Comparison of ENCODE assay signal across 8 mouse cellular contexts in the genomic region with DNA sequence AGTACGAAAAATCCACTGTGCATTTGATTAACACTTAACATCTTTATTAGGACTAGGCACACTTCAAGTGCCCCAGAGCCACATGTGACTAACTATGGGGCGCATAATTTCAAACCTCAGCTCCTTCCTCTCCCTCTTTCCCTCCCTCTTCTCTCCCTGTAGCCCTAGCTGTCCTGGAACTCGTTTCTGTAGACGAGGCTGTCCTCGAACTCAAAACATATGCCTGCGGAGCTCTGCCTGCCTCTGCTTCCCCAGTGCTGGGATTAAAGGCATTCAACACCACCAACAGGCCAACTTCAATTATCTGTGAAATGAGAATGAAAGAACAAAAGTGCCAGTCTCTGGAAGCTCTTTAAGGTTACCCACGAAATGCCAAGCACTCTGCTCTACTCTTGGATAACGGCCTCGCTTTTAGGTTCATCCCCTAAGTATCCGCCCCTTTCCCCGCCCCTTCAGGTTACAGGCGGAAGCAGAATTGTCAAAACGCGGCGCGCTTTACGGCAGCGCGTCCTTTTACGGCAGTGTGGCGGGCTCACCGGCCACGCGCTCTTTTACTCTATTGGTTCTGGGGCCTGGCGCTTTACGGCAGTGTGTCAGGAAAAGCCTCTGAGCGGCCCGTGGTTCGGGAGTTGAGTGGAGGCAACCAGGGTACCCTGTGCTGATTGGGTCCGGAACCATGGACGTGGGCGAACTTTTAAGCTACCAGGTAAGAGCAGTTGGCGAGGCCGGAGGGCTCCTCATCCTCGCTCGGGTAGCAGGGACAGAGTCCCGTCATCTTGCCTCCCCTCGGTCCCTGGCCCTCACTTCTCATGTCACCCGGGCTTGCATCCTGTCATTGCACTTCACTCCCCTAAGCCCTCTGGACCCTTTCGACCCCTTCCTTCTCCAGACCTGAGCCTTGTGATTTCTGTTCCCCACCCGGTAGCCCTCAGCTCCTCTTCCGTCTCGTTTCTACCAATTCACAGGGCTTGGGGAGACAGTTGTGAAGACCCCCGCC. TPM values are rescaled to one million over a fixed set of nuclear protein-coding genes. Genes with fewer than 3 reads are reported as not detected.
DNase-seq lines count a peak whose midpoint lies in the region; ATAC-seq and TF ChIP-seq lines count a peak whose summit lies in the region.

Ctnnbl1 (plus strand) TSS at position 548 of the 997 bp plus-strand sequence.

- no peak for TF ChIP-seq EP300 in heart, adult 2 months (IDR thresholded peaks at IDR 0.05; ENCODE audit: insufficient read depth, low read depth, low read length)

- H3K27me3 ChIP-seq in embryonic facial prominence, embryonic 14.5 days (replicated peaks; ENCODE audit: control insufficient read depth, insufficient read depth, low read length): no peaks in the 10 kb centered on the region
- no peaks in the 10 kb centered on the region for H3K27me3 ChIP-seq in heart, adult 2 months (ENCODE audit: control insufficient read depth, insufficient read depth, low read length)
- H3K27me3 ChIP-seq in limb, embryonic 13.5 days: no peaks in the 10 kb centered on the region
- no peaks in the 10 kb centered on the region for H3K27me3 ChIP-seq in midbrain, embryonic 16.5 days (ENCODE audit: control insufficient read depth, insufficient read depth, low read depth, low read length)

- peak; percentile 19 for TF ChIP-seq CTCF in heart, adult 2 months (IDR thresholded peaks at IDR 0.05)

- DNase-seq in 3T3-L1 (ENCODE audit: low read depth, low spot score): peak; percentile 100
- peak; percentile 97 to 98 for DNase-seq in adrenal gland, postnatal 4 days (ENCODE audit: low spot score in 2 of 2)
- peak; percentile 98 for DNase-seq in embryonic facial prominence, embryonic 14.5 days (ENCODE audit: low spot score)
- DNase-seq in heart, adult 2 months: peak; percentile 99 to 100
- DNase-seq in kidney, adult 8-10 months: peak; percentile 99 to 100
- peak; percentile 96 to 99 for DNase-seq in spleen, postnatal 10 days (ENCODE audit: low spot score in 2 of 2)

- 12% methylated on average over 44 of the region's 44 CpGs for WGBS in embryonic facial prominence, embryonic 14.5 days
- 11% methylated on average over 44 of the region's 44 CpGs for WGBS in heart, adult 2 months
- WGBS in limb, embryonic 13.5 days: 11% methylated on average over 44 of the region's 44 CpGs
- WGBS in midbrain, embryonic 16.5 days: 11% methylated on average over 44 of the region's 44 CpGs

- TF ChIP-seq POLR2A in heart, adult 2 months (IDR thresholded peaks at IDR 0.05; ENCODE audit: insufficient read depth, low read depth, low read length): peak; percentile 79

- H3K9ac ChIP-seq in embryonic facial prominence, embryonic 14.5 days (ENCODE audit: low read depth, low read length): peak within 1 kb of the TSS; percentile 77
- H3K9ac ChIP-seq in heart, adult 2 months (ENCODE audit: low read depth, low read length): peak within 1 kb of the TSS; percentile 84
- peak within 1 kb of the TSS; percentile 86 for H3K9ac ChIP-seq in limb, embryonic 13.5 days
- peak within 1 kb of the TSS; percentile 81 for H3K9ac ChIP-seq in midbrain, embryonic 16.5 days (ENCODE audit: low read depth, low read length)

- peak within 1 kb of the TSS; percentile 65 for H3K4me3 ChIP-seq in embryonic facial prominence, embryonic 14.5 days (ENCODE audit: low read depth, low read length)
- peak within 1 kb of the TSS; percentile 80 for H3K4me3 ChIP-seq in heart, adult 2 months
- peak within 1 kb of the TSS; percentile 84 for H3K4me3 ChIP-seq in limb, embryonic 13.5 days
- peak within 1 kb of the TSS; percentile 88 for H3K4me3 ChIP-seq in midbrain, embryonic 16.5 days (ENCODE audit: low read depth, low read length)

- peaks cover 2% of the 10 kb centered on the region; the same call in 1 of the 2 replicates for H3K79me2 ChIP-seq in heart, adult 2 months (replicated peaks; ENCODE audit: control insufficient read depth, insufficient read depth, low read length)

- no peaks in the 10 kb centered on the region for H3K36me3 ChIP-seq in embryonic facial prominence, embryonic 14.5 days (ENCODE audit: control insufficient read depth, insufficient read depth, low read length)
- peaks cover 2% of the 10 kb centered on the region; the same call in 1 of the 2 replicates for H3K36me3 ChIP-seq in heart, adult 2 months (ENCODE audit: control insufficient read depth, insufficient read depth, low read length)
- H3K36me3 ChIP-seq in limb, embryonic 13.5 days: no peaks in the 10 kb centered on the region
- H3K36me3 ChIP-seq in midbrain, embryonic 16.5 days (ENCODE audit: control insufficient read depth, insufficient read depth, low read length): no peaks in the 10 kb centered on the region

- ATAC-seq in embryonic facial prominence, embryonic 14.5 days (ENCODE audit: low read depth): peak; percentile 95
- ATAC-seq in limb, embryonic 13.5 days (ENCODE audit: low FRiP score, low read depth): peak; percentile 92
- peak; percentile 94 for ATAC-seq in midbrain, embryonic 16.5 days

- no peaks in the 10 kb centered on the region for H3K9me3 ChIP-seq in embryonic facial prominence, embryonic 14.5 days (ENCODE audit: control insufficient read depth, low read length)
- H3K9me3 ChIP-seq in limb, embryonic 13.5 days: no peaks in the 10 kb centered on the region
- H3K9me3 ChIP-seq in midbrain, embryonic 16.5 days (replicated peaks; ENCODE audit: control insufficient read depth, low read length, poor library complexity, severe bottlenecking): no peaks in the 10 kb centered on the region

- H3K4me1 ChIP-seq in embryonic facial prominence, embryonic 14.5 days (ENCODE audit: control insufficient read depth, insufficient read depth, low read length): peaks cover 5% of the 10 kb centered on the region; the same call in 1 of the 2 replicates
- H3K4me1 ChIP-seq in heart, adult 2 months (ENCODE audit: control insufficient read depth, insufficient read depth, low read length): peaks cover 2% of the 10 kb centered on the region
- peaks cover 5% of the 10 kb centered on the region for H3K4me1 ChIP-seq in limb, embryonic 13.5 days
- peaks cover 10% of the 10 kb centered on the region for H3K4me1 ChIP-seq in midbrain, embryonic 16.5 days (ENCODE audit: control insufficient read depth, insufficient read depth, low read length)

- no peak within 1 kb of the TSS for H3K27ac ChIP-seq in embryonic facial prominence, embryonic 14.5 days (replicated peaks; ENCODE audit: low read depth, low read length)
- peak within 1 kb of the TSS; percentile 71 for H3K27ac ChIP-seq in heart, adult 2 months
- H3K27ac ChIP-seq in limb, embryonic 13.5 days: no peak within 1 kb of the TSS
- peak within 1 kb of the TSS; percentile 18; the same call in 1 of the 2 replicates for H3K27ac ChIP-seq in midbrain, embryonic 16.5 days (ENCODE audit: low read length)

- intact Hi-C loops in heart, adult 2 months (cut with DNase I): no loop called here

- peak within 1 kb of the TSS; percentile 78 for H3K4me2 ChIP-seq in embryonic facial prominence, embryonic 14.5 days (ENCODE audit: low read depth, low read length)
- H3K4me2 ChIP-seq in limb, embryonic 13.5 days (replicated peaks): peak within 1 kb of the TSS; percentile 83
- H3K4me2 ChIP-seq in midbrain, embryonic 16.5 days (ENCODE audit: low read length): peak within 1 kb of the TSS; percentile 85

RNA-seq across cellular contexts. Expression of gene Ctnnbl1, which starts in this region (rescaled TPM):
- total RNA-seq in adrenal gland, postnatal 4 days (2021): 10 to 100 TPM; 26.7 to 29.0 TPM
- 50.1 and 55.0 TPM in 2 replicates for polyA plus RNA-seq in embryonic facial prominence, embryonic 14.5 days (2014; fragmentation: Nextera tagmentation; extraction: Ambion mirVana)
- total RNA-seq in heart, adult 2 months (2021): 10 to 100 TPM; 10.1 to 10.7 TPM
- polyA plus RNA-seq in heart, adult 2 months (2012; rRNA removed): 6.7 and 23.3 TPM in 2 replicates
- 66.8 and 67.4 TPM in 2 replicates for polyA plus RNA-seq in limb, embryonic 13.5 days (2015; fragmentation: Nextera tagmentation; extraction: Ambion mirVana)
- 62.7 and 63.6 TPM in 2 replicates for polyA plus RNA-seq in midbrain, embryonic 16.5 days (2015; fragmentation: Nextera tagmentation; extraction: Ambion mirVana)

Comparison
In these comparisons a context has a peak if more than half of its experiments do, and no peak if none do; other contexts are left out.
1. H3K27ac ChIP-seq: peak in heart, adult 2 months (single experiment) and midbrain, embryonic 16.5 days (single experiment); none in embryonic facial prominence, embryonic 14.5 days (single experiment) and limb, embryonic 13.5 days (single experiment).
2. Peak in every context shown above with its lines, with median percentiles within 50 percentile points of each other: DNase-seq, ATAC-seq, H3K4me2 ChIP-seq, H3K4me3 ChIP-seq and H3K9ac ChIP-seq.